Mouse (Mus musculus) common myeloid progenitor, adult 5-6 weeks (primary cell): Measurements from ENCODE around the gene BC005537. TPM values are rescaled to one million over a fixed set of nuclear protein-coding genes. Genes with fewer than 3 reads are reported as not detected.

Experiments
- ATAC-seq: replicated peaks from 2 replicates; pipeline ENCODE4 v1.8.0; 2016; ENCODE audit warnings: low read depth, mild to moderate bottlenecking, moderate TSS enrichment, inconsistent platforms; ENCODE audit not compliant: poor library complexity, severe bottlenecking
- total RNA-seq: library from RNA; stranded (forward); fragments of 200-1000, 187-1606 nt; gene quantifications from 2 replicates; pipeline ENCODE4 v1.2.3, GENCODE M21; 2017

The BC005537 gene
- total RNA-seq, 1 experiment from 2014 or later: 86.8 TPM

GRCm38 (mm10) chr13:24799378-24799777, 2.1 kb upstream of the BC005537 start:
- ATAC-seq: no peak

DNA sequence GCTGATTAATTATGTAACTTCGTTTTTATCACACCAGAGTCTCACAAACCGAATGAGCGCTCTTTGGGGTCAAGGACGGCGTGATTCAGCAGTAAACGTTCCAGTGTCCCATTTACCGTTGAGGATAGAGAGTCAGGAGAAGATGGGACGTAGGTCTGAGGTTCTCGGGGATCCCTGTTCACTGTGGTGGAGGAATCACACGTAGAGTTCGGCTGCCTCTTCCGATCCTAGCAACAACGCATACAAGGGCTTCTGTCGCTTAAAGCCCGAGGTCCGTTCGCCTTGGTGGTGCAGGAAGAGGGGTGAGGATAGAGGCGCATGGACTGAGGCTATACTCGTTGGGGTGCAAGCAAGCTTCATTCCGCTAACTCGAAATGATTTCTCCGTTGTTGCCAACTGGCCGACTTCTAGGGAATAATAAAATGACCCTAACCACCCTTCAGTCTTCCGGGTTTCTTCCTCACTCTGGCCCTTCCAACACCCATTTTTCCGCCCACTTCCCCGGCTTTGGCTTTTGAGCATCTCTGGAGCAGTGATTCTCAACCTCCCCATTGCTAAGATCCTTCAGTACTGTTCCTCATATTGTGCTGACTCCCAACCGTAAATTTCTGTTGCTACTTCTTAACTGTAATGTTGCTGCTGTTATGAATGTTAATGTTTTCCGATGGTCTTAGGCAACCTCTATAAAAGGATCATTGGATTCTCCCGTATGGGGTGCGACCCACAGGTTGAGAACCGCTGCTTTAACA, 1.4 kb upstream of the BC005537 start:
- peak; percentile 2 for ATAC-seq

DNA sequence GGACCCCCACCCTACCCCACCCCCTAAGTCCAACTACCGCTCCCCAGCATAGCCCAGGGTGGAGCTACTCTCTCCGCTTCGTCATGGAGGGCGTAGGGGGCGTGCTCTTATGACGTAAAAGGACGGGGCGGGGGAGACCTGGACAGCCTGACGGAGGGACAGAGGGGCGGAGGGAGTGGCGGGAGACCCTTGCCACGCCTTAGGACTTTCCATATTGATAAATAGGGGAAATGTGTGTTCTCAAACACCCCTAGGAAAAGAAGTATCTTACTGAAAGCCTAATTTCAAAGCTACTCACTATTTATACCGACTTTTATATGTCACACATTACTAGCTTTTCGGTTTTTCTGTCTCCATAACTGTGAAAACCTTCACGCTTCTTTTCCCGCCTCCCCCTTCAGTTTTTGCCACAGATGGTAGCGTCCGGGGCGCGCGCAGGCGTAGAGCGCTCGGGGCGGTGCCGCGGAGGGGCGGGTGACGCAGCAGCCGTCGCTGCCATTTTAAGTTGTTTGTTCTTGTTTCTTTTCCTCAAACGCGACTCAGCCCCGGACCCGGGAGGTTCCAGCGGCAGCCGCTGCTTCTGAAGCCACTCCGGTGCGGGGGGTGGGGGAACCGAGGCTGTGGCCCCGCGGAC, 666 bp upstream of the BC005537 start:
- peak; percentile 83 for ATAC-seq

GRCm38 (mm10) chr13:24802131-24802691, 754 bp downstream of the BC005537 start:
- ATAC-seq: peak; percentile 57

GRCm38 (mm10) chr13:24803196-24803595, 1.7 kb downstream of the BC005537 start:
- ATAC-seq: no peak

- no peak for ATAC-seq
These were observed 4.6 kb downstream of the BC005537 start for GRCm38 (mm10) chr13:24806079-24806478.

DNA sequence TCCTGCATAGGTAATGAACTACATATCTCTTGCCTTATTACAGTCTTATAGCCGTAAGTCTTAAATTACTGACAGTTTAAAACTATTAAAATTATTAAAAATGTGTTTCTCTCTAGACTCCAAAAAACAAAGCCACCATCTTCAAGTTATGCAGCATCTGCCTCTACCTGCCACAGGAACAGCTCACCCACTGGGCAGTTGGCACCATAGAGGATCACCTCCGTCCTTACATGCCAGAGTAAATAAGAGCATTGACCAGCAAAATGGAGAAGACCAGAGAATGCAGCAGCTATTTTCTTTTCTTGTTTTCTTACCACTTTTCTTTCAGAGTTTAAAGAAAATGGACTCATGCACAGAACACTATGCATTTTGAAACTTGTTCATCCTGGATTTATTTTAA, 11.1 kb downstream of the BC005537 start:
- no peak for ATAC-seq

- ATAC-seq: no peak
These were observed 13.2 kb downstream of the BC005537 start for GRCm38 (mm10) chr13:24814616-24815015.

DNA sequence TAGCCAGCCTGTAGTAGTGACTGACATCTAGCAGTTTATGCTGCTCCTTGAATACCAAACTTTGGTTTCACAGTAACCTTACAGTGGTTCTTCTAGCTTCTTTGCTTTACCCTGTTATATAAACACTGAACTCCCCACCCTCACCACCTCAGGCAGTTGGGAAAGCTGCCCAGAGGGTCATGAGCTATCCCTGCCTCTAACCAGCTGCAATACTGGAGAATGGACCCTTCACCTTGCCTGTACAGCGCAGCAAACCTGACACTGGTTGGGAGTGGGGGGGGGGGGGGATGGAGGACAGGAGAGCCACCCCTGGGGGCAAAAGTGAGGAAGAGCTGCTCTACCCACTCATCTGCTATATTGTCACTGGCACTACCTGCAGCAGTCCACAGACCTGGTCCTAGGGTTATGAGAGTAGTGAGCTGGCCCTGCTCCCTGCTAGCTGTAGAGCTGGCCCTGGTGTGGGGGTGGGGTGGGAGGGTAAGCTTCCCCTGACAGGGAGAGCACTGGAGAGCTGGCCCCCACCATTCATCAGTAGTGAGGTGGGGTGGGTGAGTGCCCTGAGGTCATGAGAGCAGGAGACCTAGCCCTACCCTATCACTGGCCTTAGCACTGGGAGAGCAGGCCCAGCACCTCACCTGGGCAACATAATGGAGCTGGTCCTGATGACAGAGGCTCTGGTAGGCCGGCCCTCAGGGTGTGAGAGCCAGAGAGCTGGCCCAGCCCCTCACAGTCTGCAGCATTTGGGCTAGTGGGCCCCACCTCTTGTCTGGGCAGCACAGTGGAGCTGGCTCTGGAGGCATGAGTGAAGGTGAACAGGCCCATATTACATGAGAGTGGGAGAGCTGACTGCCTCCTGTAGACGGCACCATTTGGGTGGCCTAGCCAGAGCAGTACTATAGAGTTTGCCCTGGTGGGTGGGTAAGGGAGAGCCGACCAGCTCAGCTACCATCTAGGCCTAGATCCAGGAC, 15.0 kb downstream of the BC005537 start:
- peak; percentile 42; the same call in 1 of the 2 replicates for ATAC-seq

- no peak for ATAC-seq
These were observed 18.5 kb downstream of the BC005537 start for GRCm38 (mm10) chr13:24819931-24820330.

GRCm38 (mm10) chr13:24822663-24823343, 21.3 kb downstream of the BC005537 start:
- no peak for ATAC-seq

- ATAC-seq: no peak
These were observed 23.2 kb downstream of the BC005537 start for GRCm38 (mm10) chr13:24824647-24825046.

DNA sequence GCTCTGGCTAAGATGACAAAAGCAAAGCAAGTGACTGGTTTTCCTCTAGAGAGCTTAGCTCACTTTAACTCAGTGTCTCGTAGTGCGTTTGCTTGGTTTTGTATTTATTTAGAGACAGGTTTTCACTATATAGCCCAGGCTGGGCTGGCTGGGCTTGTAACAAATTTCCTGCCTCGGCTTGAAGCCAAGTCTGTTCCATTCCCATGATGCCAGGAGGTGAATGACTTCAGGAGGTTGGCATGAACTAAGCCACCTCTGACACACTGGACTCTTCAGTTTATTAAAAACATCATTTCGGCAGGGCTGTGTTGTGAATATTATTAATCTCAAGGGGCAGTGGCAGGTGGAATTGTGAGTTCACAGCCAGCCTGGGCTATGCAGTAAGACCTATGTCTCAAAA, 24.1 kb downstream of the BC005537 start:
- ATAC-seq: no peak

DNA sequence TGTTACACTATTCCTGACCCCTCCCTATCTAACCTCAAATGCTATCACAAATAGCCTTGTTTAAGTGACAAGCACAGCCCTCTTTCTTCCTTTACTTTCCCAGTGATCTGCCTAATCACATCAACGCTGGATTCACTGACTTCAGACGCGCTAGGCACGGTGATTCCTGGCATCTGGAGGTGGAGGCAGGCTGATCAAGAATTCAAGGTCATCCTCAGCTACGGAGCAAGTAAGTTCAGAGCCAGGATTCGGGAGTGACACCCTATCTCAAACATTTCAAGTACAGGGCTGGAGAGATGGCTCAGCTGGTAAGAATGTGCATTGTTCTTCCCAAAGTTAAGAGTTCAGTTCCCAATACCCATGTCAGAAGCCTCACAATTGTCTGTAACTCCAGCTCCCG, 24.7 kb downstream of the BC005537 start:
- no peak for ATAC-seq

- ATAC-seq: peak; percentile 28
These were observed 29.4 kb downstream of the BC005537 start for GRCm38 (mm10) chr13:24830756-24831352.

DNA sequence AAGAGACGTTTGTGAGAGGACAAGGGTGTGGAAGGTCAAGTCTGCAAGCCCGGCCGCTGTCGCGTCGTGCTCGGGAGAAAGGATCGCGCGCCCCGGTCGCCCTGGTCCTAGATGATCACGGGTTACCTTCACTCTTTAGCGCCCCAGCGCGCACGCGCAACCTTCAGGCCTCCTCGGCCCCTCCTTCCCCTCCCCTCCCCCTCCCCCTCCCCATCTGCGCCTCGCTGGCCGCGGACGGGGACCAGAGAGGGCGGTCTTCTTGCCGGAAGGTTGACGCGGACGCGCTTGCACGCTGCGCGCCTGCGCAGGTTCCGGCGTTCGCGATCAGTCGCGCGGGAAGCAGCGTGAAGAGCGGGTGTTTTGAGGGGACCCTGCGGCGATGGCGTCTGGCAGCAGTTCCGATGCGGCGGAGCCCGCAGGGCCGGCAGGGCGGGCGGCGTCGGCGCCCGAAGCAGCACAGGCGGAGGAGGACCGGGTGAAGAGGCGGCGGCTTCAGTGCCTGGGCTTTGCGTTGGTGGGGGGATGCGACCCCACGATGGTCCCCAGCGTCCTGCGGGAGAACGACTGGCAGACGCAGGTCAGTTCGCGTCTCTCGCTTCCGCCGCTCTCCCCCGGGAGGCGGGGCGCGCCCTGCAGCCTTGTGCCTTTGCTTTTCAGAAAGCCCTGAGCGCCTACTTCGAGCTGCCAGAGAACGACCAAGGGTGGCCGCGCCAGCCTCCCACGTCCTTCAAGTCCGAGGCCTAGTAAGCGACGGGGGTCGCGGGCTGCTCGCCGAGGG, 30.1 kb downstream of the BC005537 start, which contains the start of the genes Acot13 and Tdp2:
Gene Acot13 (minus strand): TSS at position 188 of the 778 bp plus-strand sequence.
Gene Tdp2 (plus strand): TSS at position 327 of the 778 bp plus-strand sequence.
- peak; percentile 94 for ATAC-seq

- ATAC-seq: no peak
These were observed 30.8 kb downstream of the BC005537 start for GRCm38 (mm10) chr13:24832131-24832810.

GRCm38 (mm10) chr13:24832811-24833155, 31.3 kb downstream of the BC005537 start:
- ATAC-seq: no peak
